Mouse (Mus musculus) monocyte, adult 5-6 weeks (primary cell): ENCODE data around the gene Best1. TPM values are rescaled to one million over a fixed set of nuclear protein-coding genes. Genes with fewer than 3 reads are reported as not detected.

Source experiments
- ATAC-seq: fragments of 153-309, 156-312 bp; replicated peaks from 2 replicates; pipeline ENCODE4 v1.8.0; 2017; ENCODE audit warnings: mild to moderate bottlenecking; ENCODE audit not compliant: low TSS enrichment, insufficient number of reproducible peaks, severe bottlenecking, poor library complexity, low FRiP score
- total RNA-seq: library from RNA; stranded (forward); fragments of 200-1000, 200-491, 200-594 nt; gene quantifications from 3 replicates; pipeline ENCODE4 v1.2.3, GENCODE M21; 2017

The Best1 gene
- 0.21 TPM in 1 of 3 replicates, not detected in the others for total RNA-seq

- ATAC-seq, result no peak
These were observed at the start of gene Best1, which contains the start of gene Rab3il1 for GRCm38 (mm10) chr19:10001206-10001969. Gene Best1, minus strand, starts transcription at chr19:10001633. Gene Rab3il1, plus strand, starts transcription at chr19:10001669.

GRCm38 (mm10) chr19:10050438-10050837, 49.0 kb upstream of the Best1 start:
- ATAC-seq, result no peak

GRCm38 (mm10) chr19:10049533-10049932, 48.1 kb upstream of the Best1 start:
- no peak for ATAC-seq

- no peak for ATAC-seq
These were observed 45.5 kb upstream of the Best1 start for GRCm38 (mm10) chr19:10046983-10047382.

- ATAC-seq, result no peak
These were observed 44.9 kb upstream of the Best1 start for GRCm38 (mm10) chr19:10046346-10046745.

GRCm38 (mm10) chr19:10045707-10046106, 44.3 kb upstream of the Best1 start:
- no peak for ATAC-seq

- no peak for ATAC-seq
These were observed 42.2 kb upstream of the Best1 start for GRCm38 (mm10) chr19:10043643-10044042.

GRCm38 (mm10) chr19:10042816-10043215, 41.4 kb upstream of the Best1 start:
- no peak for ATAC-seq

GRCm38 (mm10) chr19:10042232-10042631, 40.8 kb upstream of the Best1 start:
- no peak for ATAC-seq

GRCm38 (mm10) chr19:10041388-10042148, 40.1 kb upstream of the Best1 start, which contains the start of gene Fads3:
Gene Fads3, plus strand, starts transcription at chr19:10041569.
- ATAC-seq, result 0 out of 2 replicates have a peak, but pooled peaks have one; percentile 31

- ATAC-seq, result no peak
These were observed 39.5 kb upstream of the Best1 start for GRCm38 (mm10) chr19:10040866-10041387.

GRCm38 (mm10) chr19:10039615-10040014, 38.2 kb upstream of the Best1 start:
- no peak for ATAC-seq

- ATAC-seq, result no peak
These were observed 37.5 kb upstream of the Best1 start for GRCm38 (mm10) chr19:10038910-10039309.

- no peak for ATAC-seq
These were observed 36.9 kb upstream of the Best1 start for GRCm38 (mm10) chr19:10038364-10038763.

- no peak for ATAC-seq
These were observed 36.1 kb upstream of the Best1 start for GRCm38 (mm10) chr19:10037534-10037933.

- peak; percentile 58 for ATAC-seq
These were observed 33.5 kb upstream of the Best1 start for GRCm38 (mm10) chr19:10034785-10035447.

- no peak for ATAC-seq
These were observed 32.9 kb upstream of the Best1 start for GRCm38 (mm10) chr19:10034356-10034755.

GRCm38 (mm10) chr19:10033211-10033973, 32.0 kb upstream of the Best1 start:
- peak; percentile 59; the same call in 1 of the 2 replicates for ATAC-seq
